Mouse (Mus musculus) spleen, adult 2 months (tissue): ENCODE results near the gene Cs.

Experiments used
- CTCF ChIP-seq: fragments of 200-500 bp; IDR thresholded peaks from 2 replicates; pipeline ENCODE4 v1.5.1; 2011; ENCODE audit warnings: mild to moderate bottlenecking, inconsistent platforms; ENCODE audit not compliant: insufficient read depth, insufficient read length, insufficient replicate concordance; ENCODE audit errors: extremely low read depth
- POLR2A ChIP-seq: fragments of 200-500 bp; IDR thresholded peaks from 2 replicates; pipeline ENCODE4 v1.6.1; 2011; ENCODE audit warnings: low read depth, low read length, inconsistent platforms

- TF ChIP-seq POLR2A (no peak), CTCF (no peak)
Measured at GRCm38 (mm10) chr10:128377222-128377939, 39.8 kb downstream of the Cs start.
